31 mouse cellular contexts compared by ENCODE assay signal in the genomic region with DNA sequence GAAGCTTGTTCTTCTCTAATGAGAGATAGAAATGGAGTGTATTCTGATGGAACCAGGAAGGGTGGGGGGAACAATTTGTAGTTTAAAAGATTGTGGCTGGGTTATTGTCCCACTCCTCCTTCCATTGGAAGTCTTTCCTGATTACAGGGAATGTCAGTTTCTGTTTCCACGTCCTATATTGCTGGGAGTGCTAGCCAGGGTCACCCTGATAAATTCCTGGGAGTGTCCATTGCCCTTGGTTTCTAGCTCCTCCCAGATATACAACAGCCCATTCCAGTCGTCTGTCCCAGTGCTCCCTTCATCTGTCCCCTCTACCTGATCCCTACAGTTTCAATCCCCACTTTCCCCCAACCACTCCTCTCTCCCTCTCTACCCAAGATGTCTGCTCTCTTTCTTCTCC.
"Had no signal": no experiment of that assay in that cellular context is flagged by ENCODE, and none has a peak within 500 bp of the region (broad histone marks: within the 10 kb centered on the region; RNA-seq: fewer than 3 reads in every experiment).

No protein-coding gene starts in this region.

- H3K4me3 ChIP-seq: limb, embryonic 10.5 days; limb, embryonic 12.5 days; limb, embryonic 13.5 days; limb, embryonic 15.5 days; liver, embryonic 12.5 days; liver, embryonic 13.5 days; liver, embryonic 15.5 days; lung, embryonic 15.5 days; megakaryocyte, embryonic 14.5 days; midbrain, embryonic 10.5 days; midbrain, embryonic 12.5 days; midbrain, embryonic 13.5 days; midbrain, embryonic 15.5 days; myocyte had no signal

- H3K9ac ChIP-seq: limb, embryonic 12.5 days; limb, embryonic 13.5 days; limb, embryonic 15.5 days; liver, embryonic 12.5 days; liver, embryonic 13.5 days; liver, embryonic 14.5 days; liver, embryonic 15.5 days; liver, postnatal 0 days; lung, embryonic 14.5 days; lung, embryonic 15.5 days; midbrain, embryonic 12.5 days; midbrain, embryonic 13.5 days; midbrain, embryonic 15.5 days had no signal

- H3K9me3 ChIP-seq: limb, embryonic 10.5 days; limb, embryonic 12.5 days; limb, embryonic 15.5 days; liver, embryonic 15.5 days; lung, embryonic 15.5 days; midbrain, embryonic 10.5 days; midbrain, embryonic 12.5 days; midbrain, embryonic 13.5 days; midbrain, embryonic 15.5 days had no signal

- ATAC-seq: liver, embryonic 12.5 days; liver, postnatal 0 days; lung, postnatal 0 days; midbrain, embryonic 13.5 days; midbrain, embryonic 15.5 days; midbrain, embryonic 16.5 days had no signal

- H3K27me3 ChIP-seq: limb, embryonic 12.5 days; limb, embryonic 13.5 days; limb, embryonic 15.5 days; liver, embryonic 12.5 days; liver, embryonic 13.5 days; liver, embryonic 15.5 days; lung, embryonic 15.5 days; midbrain, embryonic 12.5 days; midbrain, embryonic 13.5 days; midbrain, embryonic 15.5 days had no signal

- H3K4me1 ChIP-seq: limb, embryonic 10.5 days; limb, embryonic 12.5 days; limb, embryonic 13.5 days; liver, embryonic 12.5 days; liver, embryonic 13.5 days; liver, embryonic 15.5 days; lung, embryonic 15.5 days; midbrain, embryonic 10.5 days; midbrain, embryonic 12.5 days; midbrain, embryonic 13.5 days; midbrain, embryonic 15.5 days had no signal

- DNase-seq: left cerebral cortex, postnatal 4 days; liver; liver, embryonic 13.5 days; liver, postnatal 0 days; lung, adult 18-20 months; lung, adult 2 months; lung, embryonic 14.5 days; lung, postnatal 10 days; lung, postnatal 14 days; lung, postnatal 36 days; lung, postnatal 4 days; midbrain, embryonic 14.5 days had no signal

- H3K36me3 ChIP-seq: limb, embryonic 10.5 days; limb, embryonic 12.5 days; limb, embryonic 13.5 days; limb, embryonic 15.5 days; liver, embryonic 12.5 days; liver, embryonic 13.5 days; liver, embryonic 15.5 days; lung, embryonic 15.5 days; midbrain, embryonic 10.5 days; midbrain, embryonic 12.5 days; midbrain, embryonic 13.5 days; midbrain, embryonic 15.5 days had no signal

- H3K27ac ChIP-seq: limb, embryonic 10.5 days; limb, embryonic 12.5 days; limb, embryonic 13.5 days; limb, embryonic 15.5 days; liver, embryonic 12.5 days; liver, embryonic 13.5 days; liver, embryonic 14.5 days; liver, embryonic 15.5 days; lung, embryonic 15.5 days; macrophage; midbrain, embryonic 10.5 days; midbrain, embryonic 12.5 days; midbrain, embryonic 13.5 days; midbrain, embryonic 15.5 days had no signal

- H3K4me2 ChIP-seq: limb, embryonic 12.5 days; limb, embryonic 13.5 days; limb, embryonic 15.5 days; liver, embryonic 11.5 days; liver, embryonic 12.5 days; liver, embryonic 13.5 days; liver, embryonic 15.5 days; lung, embryonic 14.5 days; lung, embryonic 15.5 days; midbrain, embryonic 11.5 days; midbrain, embryonic 12.5 days; midbrain, embryonic 13.5 days; midbrain, embryonic 15.5 days had no signal
